Mouse (Mus musculus): ENCODE data around the gene Klk1b5.

Klk1b5 gene

GRCm38 (mm10) chr7:44254930-44255329 lies 39.2 kb downstream of the Klk1b5 start:
- no peak for DNase-seq

- DNase-seq, result no peak
These were observed 41.5 kb downstream of the Klk1b5 start, which contains the start of gene Acp4 for GRCm38 (mm10) chr7:44257278-44257677. Gene Acp4 (minus strand): TSS chr7:44257378.

- no peak for DNase-seq
These were observed 44.7 kb downstream of the Klk1b5 start for GRCm38 (mm10) chr7:44260410-44260809.

GRCm38 (mm10) chr7:44261147-44261546 lies 45.4 kb downstream of the Klk1b5 start, which contains the start of gene Gm15517:
Gene Gm15517 (plus strand): TSS chr7:44261447.
- DNase-seq, result no peak

- peak; percentile 92 for DNase-seq
These were observed 47.3 kb downstream of the Klk1b5 start for GRCm38 (mm10) chr7:44262791-44263643.

DNA sequence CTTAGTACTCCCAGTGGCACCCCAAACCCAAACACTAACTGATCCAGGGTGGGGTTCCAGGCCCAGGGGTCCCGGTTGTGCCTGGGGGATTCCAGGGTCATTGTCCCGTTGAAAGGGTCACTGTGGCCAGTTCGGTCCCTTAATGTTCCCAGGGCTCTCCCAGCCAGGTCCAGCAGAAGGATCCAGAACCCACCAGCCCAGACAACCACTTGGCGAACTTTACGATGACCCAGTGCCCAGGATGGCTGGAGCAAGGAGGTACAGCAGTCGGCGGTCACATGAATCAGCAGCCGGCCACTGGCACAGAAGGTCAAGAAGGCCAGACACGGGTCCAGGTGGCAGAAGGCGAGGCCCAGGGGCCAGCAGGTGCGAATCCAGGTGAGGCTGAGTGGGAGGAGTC lies 52.4 kb downstream of the Klk1b5 start:
- no peak for DNase-seq

DNA sequence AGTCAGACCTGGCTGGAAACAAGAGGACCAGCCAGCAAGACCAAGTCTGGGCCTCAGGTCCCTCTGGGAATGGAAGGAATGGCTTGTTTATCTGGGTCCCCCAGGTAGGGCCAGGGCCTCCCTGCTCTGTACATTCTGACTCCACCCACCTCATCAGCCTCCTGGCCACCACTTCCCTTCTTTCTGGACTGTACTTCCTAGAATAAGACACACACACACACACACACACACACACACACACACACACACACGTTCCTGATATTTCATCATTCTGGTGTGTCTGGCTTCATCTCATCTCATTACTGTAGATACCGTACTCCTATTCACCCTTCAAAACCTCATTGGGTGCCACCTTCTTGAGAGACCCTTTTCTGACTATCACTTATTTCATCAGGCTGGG lies 53.7 kb downstream of the Klk1b5 start:
- no peak for DNase-seq

Measured in liver (tissue).